Mouse (Mus musculus) forebrain, postnatal 0 days (tissue): ENCODE measurements at regions not wholly inside any gene's neighbourhood (a gene's known extent, or its start where the extent isn't known, plus 50 kb on each side); places are given as distances from the start of the nearest gene placed in this dataset.

ENCODE experiments used
- ATAC-seq: fragments of 200-750 bp; cut with Nextera tagmentation; 2 replicates; pipeline ENCODE4 v1.8.0; 2017; ENCODE audit warnings: mild to moderate bottlenecking, moderate library complexity
- DNase-seq: peaks from one replicate; pipeline ENCODE4 v3.0.0-alpha.2; 2015
- H3K27ac ChIP-seq: fragments of 300-500 bp; sonication (generic); 2 replicates; pipeline ENCODE4 v1.5.1; 2014; ENCODE audit warnings: low read depth, mild to moderate bottlenecking, antibody characterized with exemption, low read length, moderate library complexity, mixed read lengths
- H3K27me3 ChIP-seq: fragments of 300-500 bp; sonication (generic); 2 replicates; pipeline ENCODE4 v1.6.1; 2014; ENCODE audit warnings: mild to moderate bottlenecking, low read length, mixed read lengths; ENCODE audit not compliant: insufficient read depth
- H3K36me3 ChIP-seq: fragments of 300-500 bp; sonication (generic); 2 replicates; pipeline ENCODE4 v1.6.1; 2014; ENCODE audit warnings: mild to moderate bottlenecking, moderate library complexity; ENCODE audit not compliant: insufficient read depth
- H3K4me1 ChIP-seq: fragments of 300-500 bp; sonication (generic); 2 replicates; pipeline ENCODE4 v1.6.1; 2014; ENCODE audit warnings: antibody characterized with exemption; ENCODE audit not compliant: insufficient read depth
- H3K4me2 ChIP-seq: fragments of 300-500 bp; sonication (generic); 2 replicates; pipeline ENCODE4 v1.6.1; 2014; ENCODE audit warnings: low read depth, mild to moderate bottlenecking, moderate library complexity
- H3K4me3 ChIP-seq: fragments of 300-500 bp; sonication (generic); 2 replicates; pipeline ENCODE4 v1.5.1; 2014; ENCODE audit warnings: low read depth, low read length, mixed read lengths
- H3K9ac ChIP-seq: fragments of 300-500 bp; sonication (generic); 2 replicates; pipeline ENCODE4 v1.6.1; 2014; ENCODE audit warnings: mild to moderate bottlenecking
- H3K9me3 ChIP-seq: fragments of 300-500 bp; sonication (generic); 2 replicates; pipeline ENCODE4 v1.6.1; 2016; ENCODE audit warnings: low read length
- CTCF ChIP-seq: sonication (generic); IDR thresholded peaks from 2 replicates; pipeline ENCODE4 v1.5.1; 2016; ENCODE audit warnings: antibody characterized with exemption, control low read depth, low read depth
- WGBS: fragments of 180-500 bp; shearing (Covaris S2); extraction: QIAGEN DNeasy Blood & Tissue Kit; methylation state at CpG from one replicate; pipeline ENCODE4 v1.1.7; 2014; 5-methylcytosine and 5-hydroxymethylcytosine counted together

- WGBS: 10% methylated on average over 6 of the region's 6 CpGs
- no peaks in the 10 kb centered on the region for H3K4me1 ChIP-seq
- H3K4me2 ChIP-seq: no peak overlapping the region
- H3K27me3 ChIP-seq: no peaks in the 10 kb centered on the region
- no peak overlapping the region for H3K9ac ChIP-seq
- no peak for TF ChIP-seq CTCF
- H3K9me3 ChIP-seq: no peaks in the 10 kb centered on the region
- ATAC-seq (peak; percentile 61; the same call in 1 of the 2 replicates), DNase-seq (no peak)
- H3K36me3 ChIP-seq: no peaks in the 10 kb centered on the region
- H3K27ac ChIP-seq: no peak overlapping the region
- H3K4me3 ChIP-seq: no peak overlapping the region
These were observed 274.6 kb downstream of the Dhx35 start for GRCm38 (mm10) chr2:159069180-159069579.

GRCm38 (mm10) chr2:159072997-159073690 lies 278.5 kb downstream of the Dhx35 start:
- Histone ChIP-seq H3K4me2 (no peak overlapping the region), H3K9me3 (no peaks in the 10 kb centered on the region), H3K4me1 (no peaks in the 10 kb centered on the region), H3K4me3 (no peak overlapping the region), H3K9ac (no peak overlapping the region), H3K27ac (no peak overlapping the region), H3K36me3 (no peaks in the 10 kb centered on the region), H3K27me3 (no peaks in the 10 kb centered on the region)
- ATAC-seq (no peak), DNase-seq (no peak)
- no peak for TF ChIP-seq CTCF
- 81% methylated on average over 7 of the region's 7 CpGs for WGBS

- Histone ChIP-seq H3K9me3 (no peaks in the 10 kb centered on the region), H3K4me2 (no peak overlapping the region), H3K36me3 (no peaks in the 10 kb centered on the region), H3K9ac (no peak overlapping the region), H3K27me3 (no peaks in the 10 kb centered on the region), H3K4me1 (peaks cover 8% of the 10 kb centered on the region; the same call in 1 of the 2 replicates), H3K27ac (no peak overlapping the region), H3K4me3 (no peak overlapping the region)
- DNase-seq (no peak), ATAC-seq (no peak)
- no peak for TF ChIP-seq CTCF
- WGBS: 83% methylated on average over 7 of the region's 7 CpGs
These were observed 285.2 kb downstream of the Dhx35 start for GRCm38 (mm10) chr2:159079836-159080235.

GRCm38 (mm10) chr2:159080784-159081544 lies 286.4 kb downstream of the Dhx35 start:
- WGBS: 29% methylated on average over 19 of the region's 19 CpGs
- H3K4me3 ChIP-seq: no peak overlapping the region
- no peaks in the 10 kb centered on the region for H3K9me3 ChIP-seq
- H3K4me2 ChIP-seq: peak overlapping the region; percentile 24
- 0 out of 2 replicates have a peak overlapping the region, but pooled peaks have one; percentile 14 for H3K9ac ChIP-seq
- no peaks in the 10 kb centered on the region for H3K27me3 ChIP-seq
- no peaks in the 10 kb centered on the region for H3K36me3 ChIP-seq
- 0 out of 2 replicates have a peak overlapping the region, but pooled peaks have one; percentile 21 for H3K27ac ChIP-seq
- DNase-seq (peak; percentile 71), ATAC-seq (peak; percentile 91)
- peaks cover 8% of the 10 kb centered on the region; the same call in 1 of the 2 replicates for H3K4me1 ChIP-seq
- TF ChIP-seq CTCF: no peak

GRCm38 (mm10) chr2:159086836-159087235 lies 292.2 kb downstream of the Dhx35 start:
- Histone ChIP-seq H3K9me3 (no peaks in the 10 kb centered on the region), H3K4me2 (no peak overlapping the region), H3K4me1 (no peaks in the 10 kb centered on the region), H3K9ac (no peak overlapping the region), H3K27me3 (no peaks in the 10 kb centered on the region), H3K4me3 (no peak overlapping the region), H3K27ac (no peak overlapping the region), H3K36me3 (no peaks in the 10 kb centered on the region)
- 83% methylated on average over 2 of the region's 2 CpGs for WGBS
- no peak for ATAC-seq
- no peak for DNase-seq
- no peak for TF ChIP-seq CTCF

GRCm38 (mm10) chr2:159088196-159088595 lies 293.6 kb downstream of the Dhx35 start:
- H3K9me3 ChIP-seq: no peaks in the 10 kb centered on the region
- ATAC-seq (no peak), DNase-seq (no peak)
- no peak for TF ChIP-seq CTCF
- no peaks in the 10 kb centered on the region for H3K27me3 ChIP-seq
- no peak overlapping the region for H3K4me2 ChIP-seq
- H3K9ac ChIP-seq: no peak overlapping the region
- WGBS: 89% methylated on average over 4 of the region's 4 CpGs
- H3K4me1 ChIP-seq: no peaks in the 10 kb centered on the region
- no peak overlapping the region for H3K27ac ChIP-seq
- no peaks in the 10 kb centered on the region for H3K36me3 ChIP-seq
- H3K4me3 ChIP-seq: no peak overlapping the region

GRCm38 (mm10) chr2:159096667-159097066 lies 302.1 kb downstream of the Dhx35 start:
- H3K36me3 ChIP-seq: no peaks in the 10 kb centered on the region
- H3K4me3 ChIP-seq: no peak overlapping the region
- no peaks in the 10 kb centered on the region for H3K27me3 ChIP-seq
- 32% methylated on average over 2 of the region's 2 CpGs for WGBS
- H3K9ac ChIP-seq: no peak overlapping the region
- H3K4me1 ChIP-seq: no peaks in the 10 kb centered on the region
- DNase-seq (peak; percentile 0), ATAC-seq (no peak)
- H3K27ac ChIP-seq: no peak overlapping the region
- H3K9me3 ChIP-seq: no peaks in the 10 kb centered on the region
- H3K4me2 ChIP-seq: no peak overlapping the region
- no peak for TF ChIP-seq CTCF
